Mouse (Mus musculus): ENCODE data around the gene Nostrin. TPM values are rescaled to one million over a fixed set of nuclear protein-coding genes. Genes with fewer than 3 reads are reported as not detected.

Nostrin gene
- polyA plus RNA-seq, 2 experiments from 2014 or later = 0.55 TPM; not detected in 1

- ATAC-seq = no peak
These were observed 6.0 kb upstream of the Nostrin start for GRCm38 (mm10) chr2:69129425-69130210.

DNA sequence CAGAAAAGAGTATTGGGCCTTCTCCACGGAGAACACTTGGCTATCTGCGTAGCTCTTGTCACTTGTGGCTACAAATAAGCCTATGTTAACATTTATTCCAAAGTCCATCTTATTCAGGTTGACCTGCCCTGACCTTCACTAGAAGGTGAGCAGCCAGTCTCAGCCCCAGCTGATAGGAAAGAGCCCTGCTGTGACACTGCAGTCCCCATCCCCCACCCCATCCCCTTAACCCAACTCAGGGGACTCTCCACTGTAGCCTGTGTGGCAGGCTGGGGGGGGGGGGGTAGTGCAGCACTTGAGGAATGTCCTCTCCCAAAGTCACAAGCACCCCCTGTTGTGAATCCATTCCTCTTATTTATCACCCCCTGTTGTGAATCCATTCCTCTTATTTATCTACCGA is 3.6 kb upstream of the Nostrin start:
- no peak for ATAC-seq

DNA sequence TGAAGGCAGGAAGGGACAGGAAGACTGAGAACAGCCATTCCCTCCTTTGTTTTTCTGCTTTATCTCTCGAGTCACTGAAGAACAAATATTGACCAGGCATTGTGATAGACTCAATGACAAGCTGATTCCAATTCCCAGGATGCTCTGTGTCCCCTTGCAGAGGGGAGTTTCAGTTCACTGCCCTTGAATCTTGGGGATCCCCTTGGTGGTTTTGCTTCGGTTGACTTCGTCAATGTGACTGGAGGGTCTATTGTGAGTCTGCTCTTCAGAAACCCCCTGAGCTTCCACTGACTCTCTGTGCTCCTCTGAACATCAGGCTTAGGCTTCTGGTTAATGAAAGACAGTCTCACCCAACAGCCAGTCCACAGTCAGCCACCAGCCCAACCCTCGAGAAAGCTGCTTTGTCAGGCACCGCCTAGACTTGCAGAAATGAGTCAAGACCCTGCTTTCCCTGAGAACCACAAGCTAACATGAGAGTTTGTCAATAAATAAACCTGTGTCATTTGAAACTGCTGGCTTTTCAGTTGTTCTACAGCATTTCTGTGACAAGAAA is 3.0 kb upstream of the Nostrin start:
- ATAC-seq = no peak

GRCm38 (mm10) chr2:69134186-69134585 is 1.4 kb upstream of the Nostrin start:
- no peak for ATAC-seq

DNA sequence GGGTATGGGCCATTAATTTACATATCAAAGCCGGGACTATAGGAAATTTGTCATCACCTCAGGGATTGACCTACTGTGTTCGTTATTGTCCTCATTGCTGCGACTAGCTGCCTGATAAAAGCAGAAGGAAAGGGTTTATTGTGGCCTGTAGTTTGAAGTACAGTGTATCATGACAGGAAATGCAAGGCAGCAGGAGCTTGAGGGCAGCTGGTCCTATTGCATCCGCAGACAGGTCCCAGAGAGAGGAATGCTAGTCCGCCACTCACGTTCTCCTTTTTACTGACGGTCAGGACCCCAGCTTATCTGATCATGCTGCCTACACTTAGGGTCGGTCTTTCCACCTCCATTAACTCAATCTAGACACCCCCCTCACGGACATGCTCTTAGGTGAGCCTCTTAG is 663 bp upstream of the Nostrin start:
- no peak for ATAC-seq

- ATAC-seq = no peak
These were observed 1.9 kb downstream of the Nostrin start for GRCm38 (mm10) chr2:69137406-69138084.

DNA sequence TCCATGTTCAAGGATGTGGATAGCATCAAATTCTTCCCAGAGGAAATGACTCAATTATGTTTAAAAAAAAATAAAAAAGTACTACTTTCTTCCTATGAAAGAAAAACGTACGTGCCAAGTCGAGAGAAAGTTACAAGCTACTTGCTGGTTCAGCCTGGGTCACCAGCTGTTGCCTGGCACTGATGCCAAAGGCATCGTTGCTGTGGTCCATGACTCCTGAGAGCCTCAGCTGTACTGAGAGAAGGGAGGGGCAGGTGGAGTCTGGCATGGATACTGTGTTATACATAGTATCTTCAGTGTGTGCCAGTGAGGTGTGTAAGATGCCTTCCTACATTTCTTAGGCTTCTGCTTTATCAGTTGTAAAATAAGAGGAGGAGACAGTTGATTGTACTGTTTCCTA is 3.2 kb downstream of the Nostrin start:
- no peak for ATAC-seq

GRCm38 (mm10) chr2:69140215-69140614 is 4.6 kb downstream of the Nostrin start:
- ATAC-seq = no peak

- no peak for ATAC-seq
These were observed 5.2 kb downstream of the Nostrin start for GRCm38 (mm10) chr2:69140816-69141215.

GRCm38 (mm10) chr2:69148691-69149090 is 13.1 kb downstream of the Nostrin start:
- ATAC-seq = no peak

DNA sequence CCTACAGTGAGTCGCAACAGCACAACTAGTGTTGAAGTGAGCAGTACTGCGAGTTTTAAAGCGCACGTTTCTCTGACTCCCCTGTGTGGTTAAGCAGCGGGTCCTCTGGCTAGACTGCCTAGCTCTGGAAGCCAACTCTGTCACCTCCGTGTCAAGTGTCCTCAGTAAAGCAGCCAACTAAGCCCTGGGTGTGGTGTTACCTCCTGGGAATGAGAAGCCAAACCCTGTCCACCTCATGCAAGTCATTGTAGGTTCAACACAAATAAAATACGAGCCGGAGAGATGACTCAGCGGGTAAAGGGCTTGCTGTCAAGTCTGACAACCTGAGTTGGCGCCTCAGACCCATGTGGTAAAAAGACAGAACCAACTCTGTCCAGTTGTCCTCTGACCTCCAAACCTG is 13.6 kb downstream of the Nostrin start:
- ATAC-seq = no peak

DNA sequence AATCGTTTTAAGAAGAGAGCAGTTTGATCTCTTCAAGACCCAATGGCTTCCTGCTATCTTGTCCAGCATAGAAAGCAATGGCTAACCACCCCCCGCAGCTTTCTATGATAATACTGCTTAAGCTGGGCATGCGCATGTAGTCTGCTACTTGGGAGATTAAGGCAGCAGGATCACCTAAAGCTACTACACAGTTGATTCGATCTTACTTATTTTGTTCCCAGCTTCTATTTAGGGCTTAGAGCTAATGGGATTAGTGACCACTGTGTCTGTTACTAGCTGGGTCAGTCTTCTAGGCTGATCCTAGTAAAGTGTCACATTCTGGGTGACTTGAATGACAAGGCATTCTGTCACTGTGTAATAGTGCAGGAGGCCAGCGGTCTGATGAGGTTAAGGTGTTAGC is 15.2 kb downstream of the Nostrin start:
- no peak for ATAC-seq

GRCm38 (mm10) chr2:69155861-69156260 is 20.3 kb downstream of the Nostrin start:
- no peak for ATAC-seq

DNA sequence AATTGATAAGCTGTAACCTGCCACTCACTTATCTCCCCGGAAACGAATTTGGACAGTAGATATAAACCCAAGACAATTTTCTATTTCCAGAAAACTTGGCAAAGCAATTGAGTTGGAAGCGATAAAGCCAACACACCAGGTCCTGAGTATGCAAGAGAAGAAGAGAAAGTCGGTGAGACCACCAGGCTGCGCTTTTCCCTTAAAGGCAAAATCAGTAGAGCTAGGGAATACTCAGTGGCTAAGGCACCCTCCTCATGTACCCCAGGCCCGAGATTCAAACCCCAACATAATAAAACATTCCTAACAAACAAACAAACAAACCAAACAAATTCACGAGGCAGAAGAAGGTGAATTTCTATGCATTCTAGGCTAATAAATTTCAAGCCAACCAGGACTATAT is 20.7 kb downstream of the Nostrin start:
- ATAC-seq = no peak

GRCm38 (mm10) chr2:69158907-69159306 is 23.3 kb downstream of the Nostrin start:
- ATAC-seq = no peak

GRCm38 (mm10) chr2:69170395-69171077 is 34.9 kb downstream of the Nostrin start:
- ATAC-seq = no peak

DNA sequence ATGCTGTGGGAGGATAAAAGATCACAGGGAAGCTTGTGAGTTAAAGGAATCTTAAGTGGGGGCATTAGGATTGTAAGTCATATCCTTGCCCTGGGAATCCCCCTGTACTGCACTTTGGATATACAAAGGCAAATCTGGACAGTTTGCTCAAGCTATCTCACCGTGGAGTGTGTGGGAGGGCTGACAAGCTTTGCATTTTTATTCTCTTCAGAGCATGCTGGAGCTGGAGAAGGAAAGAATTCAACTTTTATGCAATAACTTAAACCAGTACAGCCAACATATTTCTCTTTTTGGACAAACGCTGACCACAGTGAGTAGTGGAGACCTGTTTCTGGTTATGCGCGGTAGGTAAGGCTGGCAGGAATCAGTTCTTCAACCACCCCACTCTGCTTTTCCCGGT is 39.7 kb downstream of the Nostrin start:
- no peak for ATAC-seq

DNA sequence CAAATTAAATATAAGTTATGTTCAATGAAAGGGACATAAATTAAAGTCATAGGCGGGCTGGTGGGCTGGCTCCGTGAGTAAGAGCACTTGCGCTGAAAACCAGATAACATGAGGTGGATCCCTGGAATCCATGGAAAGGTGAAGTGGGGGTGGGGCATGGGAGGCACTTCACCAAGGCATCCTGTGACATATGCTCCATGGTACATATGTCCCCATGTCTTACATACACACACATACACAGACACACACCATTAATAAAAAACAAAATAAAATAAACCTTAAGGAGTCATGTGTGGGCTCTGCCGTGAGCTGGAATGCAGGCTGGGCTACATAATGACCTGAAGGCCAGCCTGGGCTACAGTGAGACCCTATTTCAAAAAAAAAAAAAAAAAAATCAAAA is 44.1 kb downstream of the Nostrin start:
- ATAC-seq = no peak

DNA sequence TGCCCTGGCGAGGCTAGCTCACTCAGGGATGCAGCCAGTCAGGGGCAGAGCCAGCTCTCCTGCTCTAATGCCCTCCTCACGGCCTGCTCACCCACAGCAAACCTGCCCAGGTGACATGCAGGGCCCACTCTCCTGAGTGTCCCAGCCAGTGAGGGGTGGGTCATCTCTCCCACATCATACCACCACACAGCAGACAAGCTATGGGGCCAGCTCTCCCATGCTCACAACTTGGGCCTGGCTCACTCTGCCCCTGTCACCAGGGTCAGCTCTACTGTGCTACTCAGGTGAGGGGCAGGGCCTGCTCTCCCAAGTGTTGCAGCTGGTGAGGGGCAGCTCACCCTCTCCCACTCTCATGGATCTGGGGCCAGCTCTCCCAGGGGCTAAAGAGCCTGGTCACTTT is 52.4 kb downstream of the Nostrin start:
- no peak for ATAC-seq

DNA sequence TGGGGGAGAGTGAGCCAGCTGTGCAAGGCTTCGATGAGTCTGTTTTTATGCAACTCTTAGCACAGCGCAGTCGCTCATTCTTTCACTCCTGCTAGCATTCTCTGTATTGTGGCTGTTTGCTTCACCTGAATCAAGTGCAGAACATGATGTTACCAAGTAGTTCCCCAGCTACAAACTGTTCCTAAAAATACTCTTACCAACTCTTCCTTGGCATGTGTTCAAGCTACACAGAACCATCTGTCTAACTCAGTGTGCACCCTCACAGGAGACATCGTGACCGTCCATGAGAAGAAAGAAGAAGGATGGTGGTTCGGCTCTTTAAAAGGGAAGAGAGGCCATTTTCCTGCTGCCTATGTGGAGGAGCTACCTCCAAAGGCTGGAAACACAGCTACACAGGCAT is 53.1 kb downstream of the Nostrin start:
- ATAC-seq = no peak

DNA sequence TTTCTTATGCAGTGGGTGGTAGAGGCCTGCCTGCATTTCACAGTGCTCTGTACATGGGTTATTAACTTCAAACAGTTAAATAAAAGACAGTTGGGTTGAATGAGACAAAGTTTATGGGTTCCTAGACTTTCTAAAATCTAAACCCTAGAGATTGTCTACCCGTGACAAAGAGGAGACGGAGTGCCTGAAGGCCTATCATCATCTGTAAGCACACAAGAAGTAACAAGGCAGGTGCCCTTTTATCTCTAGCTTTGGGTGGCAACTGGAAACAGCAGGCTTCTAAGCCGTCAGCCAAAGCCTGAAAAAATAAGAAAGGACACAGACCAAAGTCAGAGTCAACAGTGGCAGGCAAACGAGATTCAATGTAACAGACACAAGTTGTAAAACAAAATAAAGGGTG is 53.6 kb downstream of the Nostrin start:
- ATAC-seq = no peak

DNA sequence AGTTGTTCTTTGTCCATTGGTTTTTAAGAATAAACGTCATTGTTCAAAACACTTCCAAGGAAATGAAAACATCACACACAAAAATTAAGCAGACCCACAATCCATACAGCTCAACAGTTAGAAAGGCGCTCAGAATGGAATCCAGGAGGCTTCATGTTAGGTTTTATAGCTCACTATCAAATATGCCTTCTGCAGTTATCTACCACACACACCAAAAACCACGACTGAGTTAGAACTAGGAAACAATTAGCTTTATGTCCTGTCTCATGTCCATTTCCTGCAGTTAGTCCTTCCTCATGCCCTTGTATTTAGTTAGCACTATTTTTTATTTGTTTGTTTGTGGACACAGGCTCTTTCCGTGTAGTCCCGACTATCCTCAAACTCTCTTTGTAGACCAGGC is 55.5 kb downstream of the Nostrin start:
- ATAC-seq = no peak

- no peak for ATAC-seq
These were observed 58.0 kb downstream of the Nostrin start for GRCm38 (mm10) chr2:69193555-69193954.

DNA sequence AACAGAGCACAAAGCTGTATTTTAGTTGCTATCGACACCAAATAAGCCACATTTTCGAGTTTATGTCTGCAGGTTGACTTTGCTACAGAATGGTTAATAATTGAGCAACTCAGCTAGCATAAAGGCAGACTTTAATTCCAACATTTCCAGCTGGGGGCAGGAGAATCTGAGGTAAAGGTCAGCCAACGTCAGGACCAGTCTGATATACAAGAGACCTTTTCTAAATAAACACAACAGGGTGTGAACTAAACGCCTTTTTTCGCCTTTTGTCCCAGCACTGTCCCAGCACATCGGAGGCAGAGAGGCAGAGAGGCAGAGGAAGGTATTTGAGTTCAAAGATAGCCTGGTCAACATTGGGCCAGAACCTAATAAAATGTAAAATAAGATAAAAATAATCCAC is 69.6 kb downstream of the Nostrin start:
- no peak for ATAC-seq
